Mouse (Mus musculus) forebrain, embryonic 11.5 days (tissue): ENCODE results near the gene Nacc1. TPM values are rescaled to one million over a fixed set of nuclear protein-coding genes. Genes with fewer than 3 reads are reported as not detected.

Source experiments
- ATAC-seq: fragments of 200-750 bp; cut with Nextera tagmentation; replicated peaks from 2 replicates; pipeline ENCODE4 v1.8.0; 2017; ENCODE audit warnings: moderate TSS enrichment; ENCODE audit not compliant: low FRiP score
- DNase-seq: peaks from one replicate; pipeline ENCODE4 v3.0.0-alpha.2; 2017; ENCODE audit warnings: low spot score
- H3K27ac ChIP-seq: fragments of 300-500 bp; sonication (generic); 2 replicates; pipeline ENCODE4 v1.5.1; 2014; ENCODE audit warnings: low read depth, low read length
- H3K27me3 ChIP-seq: fragments of 300-500 bp; sonication (generic); 2 replicates; pipeline ENCODE4 v1.6.1; 2014; ENCODE audit warnings: mild to moderate bottlenecking, low read length, mixed read lengths; ENCODE audit not compliant: control insufficient read depth, insufficient read depth
- H3K36me3 ChIP-seq: fragments of 300-500 bp; sonication (generic); 2 replicates; pipeline ENCODE4 v1.6.1; 2014; ENCODE audit warnings: mild to moderate bottlenecking, low read length, moderate library complexity, mixed read lengths; ENCODE audit not compliant: control insufficient read depth, insufficient read depth
- H3K4me1 ChIP-seq: fragments of 300-500 bp; sonication (generic); replicated peaks from 2 replicates; pipeline ENCODE4 v1.6.1; 2014; ENCODE audit warnings: low read length, mixed read lengths; ENCODE audit not compliant: control insufficient read depth, insufficient read depth
- H3K4me2 ChIP-seq: fragments of 300-500 bp; sonication (generic); 2 replicates; pipeline ENCODE4 v1.6.1; 2014; ENCODE audit warnings: low read depth, mild to moderate bottlenecking, low read length, moderate library complexity, mixed read lengths; ENCODE audit not compliant: severe bottlenecking
- H3K4me3 ChIP-seq: fragments of 300-500 bp; sonication (generic); 2 replicates; pipeline ENCODE4 v1.5.1; 2014; ENCODE audit warnings: low read depth, low read length
- H3K9ac ChIP-seq: fragments of 300-500 bp; sonication (generic); 2 replicates; pipeline ENCODE4 v1.6.1; 2014; ENCODE audit warnings: low read length
- H3K9me3 ChIP-seq: fragments of 300-500 bp; sonication (generic); 2 replicates; pipeline ENCODE4 v1.6.1; 2016; ENCODE audit warnings: low read length, mixed read lengths; ENCODE audit not compliant: control insufficient read depth
- WGBS: fragments of 180-500 bp; shearing (Covaris S2); extraction: QIAGEN DNeasy Blood & Tissue Kit; methylation state at CpG from one replicate; pipeline ENCODE4 v1.1.7; 2014; 5-methylcytosine and 5-hydroxymethylcytosine counted together
- polyA plus RNA-seq: library from polyadenylated mRNA; unstranded; fragments of >200 nt; fragmentation: Nextera tagmentation; extraction: Ambion mirVana; gene quantifications from 2 replicates; pipeline ENCODE4 v1.2.1, GENCODE M21; 2014

Nacc1 gene
- polyA plus RNA-seq, 1 experiment from 2014 or later = 34.6 TPM

DNA sequence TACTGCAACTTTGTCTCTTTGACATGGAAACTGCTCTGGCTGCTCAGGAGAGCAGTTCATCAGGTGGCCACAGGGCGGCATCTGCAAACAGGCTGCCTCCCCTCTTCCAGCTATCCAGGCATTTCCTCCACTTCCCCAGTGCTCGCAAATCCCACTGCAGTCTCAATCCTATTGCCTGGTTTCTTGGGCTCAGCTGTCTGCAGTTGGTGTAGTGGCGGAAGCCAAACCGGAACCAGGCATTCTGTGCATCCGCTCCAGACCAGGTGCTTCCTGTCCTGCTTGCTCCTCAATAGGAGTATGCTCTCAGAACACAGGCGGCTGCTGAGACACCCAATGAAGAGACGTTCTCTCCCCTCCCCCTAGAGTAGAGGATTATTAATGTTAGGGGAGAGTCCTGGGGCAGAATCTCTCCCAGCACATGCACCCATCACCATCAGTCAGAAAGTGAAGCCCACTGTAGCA is 12.2 kb upstream of the Nacc1 start:
- Histone ChIP-seq H3K36me3 (peaks cover 3% of the 10 kb centered on the region; the same call in 1 of the 2 replicates), H3K27ac (no peak overlapping the region), H3K4me3 (no peak overlapping the region), H3K9me3 (no peaks in the 10 kb centered on the region), H3K27me3 (peaks cover 40% of the 10 kb centered on the region), H3K4me1 (peaks cover 3% of the 10 kb centered on the region; the same call in 1 of the 2 replicates), H3K4me2 (no peak overlapping the region), H3K9ac (no peak overlapping the region)
- peak; percentile 83 for DNase-seq
- ATAC-seq = no peak
- 71% methylated on average over 7 of the region's 7 CpGs for WGBS

DNA sequence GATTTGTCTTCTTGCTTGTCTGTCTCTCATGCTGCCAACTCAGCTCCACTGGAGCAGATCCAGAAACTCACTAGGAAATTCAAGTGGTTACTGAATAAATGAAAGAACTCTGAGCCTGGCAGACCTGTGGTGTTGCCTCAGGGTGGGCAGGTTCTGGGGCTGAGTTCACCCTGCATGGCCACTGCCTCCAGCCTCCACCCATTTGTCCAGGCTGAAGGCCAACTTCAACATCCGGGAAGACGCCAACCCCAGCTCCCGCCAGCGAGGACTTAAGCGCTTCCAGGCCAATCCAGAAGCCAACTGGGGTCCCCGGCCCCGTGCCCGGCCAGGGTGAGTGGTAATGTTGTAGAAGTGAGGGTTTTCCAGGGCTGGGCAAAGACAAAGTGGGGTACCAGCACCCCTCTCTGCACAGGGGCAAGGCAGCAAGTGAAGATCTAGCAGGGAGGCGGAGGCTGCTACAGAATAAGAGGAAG is 11.3 kb upstream of the Nacc1 start:
- H3K27ac ChIP-seq = no peak overlapping the region
- peaks cover 31% of the 10 kb centered on the region for H3K27me3 ChIP-seq
- no peaks in the 10 kb centered on the region for H3K9me3 ChIP-seq
- peaks cover 3% of the 10 kb centered on the region; the same call in 1 of the 2 replicates for H3K36me3 ChIP-seq
- peaks cover 3% of the 10 kb centered on the region; the same call in 1 of the 2 replicates for H3K4me1 ChIP-seq
- WGBS = 92% methylated on average over 9 of the region's 9 CpGs
- no peak overlapping the region for H3K4me2 ChIP-seq
- H3K9ac ChIP-seq = no peak overlapping the region
- DNase-seq (no peak), ATAC-seq (no peak)
- no peak overlapping the region for H3K4me3 ChIP-seq

DNA sequence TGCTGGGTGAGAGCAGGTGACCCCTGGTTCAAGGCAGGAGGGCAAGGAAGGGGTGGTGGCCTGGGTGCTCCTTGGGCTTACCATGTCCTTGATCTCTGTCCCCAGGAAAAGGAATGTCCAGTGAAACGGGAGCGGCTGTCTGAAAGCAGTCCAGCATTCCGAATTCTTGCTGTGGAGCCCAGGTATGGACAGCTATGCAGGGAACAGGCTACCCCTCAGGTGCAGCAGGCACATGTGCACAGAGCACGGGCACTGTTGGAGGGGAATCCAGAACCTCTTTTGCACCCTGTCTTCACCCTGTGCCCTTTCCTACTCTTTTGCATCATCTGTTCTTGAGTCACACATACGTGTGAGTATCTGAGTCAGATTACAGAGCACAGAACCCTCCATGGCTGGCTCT is 10.6 kb upstream of the Nacc1 start:
- no peak overlapping the region for H3K4me2 ChIP-seq
- no peaks in the 10 kb centered on the region for H3K9me3 ChIP-seq
- WGBS = 89% methylated on average over 5 of the region's 5 CpGs
- H3K4me1 ChIP-seq = peaks cover 1% of the 10 kb centered on the region; the same call in 1 of the 2 replicates
- DNase-seq (no peak), ATAC-seq (no peak)
- peaks cover 24% of the 10 kb centered on the region for H3K27me3 ChIP-seq
- no peak overlapping the region for H3K9ac ChIP-seq
- H3K4me3 ChIP-seq = no peak overlapping the region
- no peak overlapping the region for H3K27ac ChIP-seq
- peaks cover 3% of the 10 kb centered on the region; the same call in 1 of the 2 replicates for H3K36me3 ChIP-seq

DNA sequence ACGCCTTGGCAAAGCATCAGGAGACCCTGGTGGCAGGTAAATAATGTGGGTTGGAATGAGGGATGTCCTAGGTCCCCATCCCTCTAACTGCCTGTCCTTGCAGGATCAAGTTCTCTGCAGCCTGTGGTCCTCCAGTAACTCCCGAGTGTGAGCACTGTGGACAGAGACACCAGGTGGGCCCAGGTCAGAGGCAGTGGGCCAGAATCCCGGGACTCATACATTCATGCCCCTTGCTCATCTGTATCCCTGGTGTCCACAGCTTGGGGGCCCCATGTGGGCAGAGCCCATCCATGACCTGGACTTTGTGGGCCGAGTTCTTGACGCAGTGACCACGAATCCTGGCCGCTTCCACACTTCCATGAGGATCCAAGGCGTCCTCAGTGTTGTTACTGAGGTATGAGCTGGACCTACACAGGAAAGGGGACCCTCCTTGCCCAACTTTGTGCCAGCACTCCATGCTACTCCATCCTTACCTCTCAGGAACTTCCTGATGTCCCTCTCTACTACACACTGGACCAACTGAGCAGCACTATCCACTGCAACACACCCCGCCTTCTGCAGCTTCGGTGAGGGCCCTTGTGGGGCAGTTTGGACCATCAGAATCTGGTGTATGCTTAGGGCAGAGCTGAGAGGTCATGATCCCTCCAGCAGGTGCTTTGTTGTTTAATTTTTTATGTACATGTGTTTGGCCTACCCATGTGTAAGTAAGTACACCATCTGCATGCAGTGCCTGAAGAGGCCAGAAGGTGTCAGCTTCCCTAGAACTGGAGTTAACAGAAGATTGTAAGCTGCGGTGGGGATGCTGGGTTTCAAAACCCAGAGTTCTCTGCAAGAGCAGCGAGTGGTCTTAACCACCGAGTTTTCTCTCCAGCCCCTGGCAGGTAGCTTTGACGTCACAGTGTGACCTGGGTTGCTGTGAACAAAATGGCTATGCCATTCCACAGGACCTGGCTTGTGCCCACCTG is 9.8 kb upstream of the Nacc1 start:
- no peak for ATAC-seq
- Histone ChIP-seq H3K27me3 (peaks cover 16% of the 10 kb centered on the region), H3K4me2 (no peak overlapping the region), H3K9ac (no peak overlapping the region), H3K9me3 (no peaks in the 10 kb centered on the region), H3K36me3 (peaks cover 3% of the 10 kb centered on the region; the same call in 1 of the 2 replicates), H3K27ac (no peak overlapping the region), H3K4me1 (peaks cover 1% of the 10 kb centered on the region; the same call in 1 of the 2 replicates), H3K4me3 (no peak overlapping the region)
- peak; percentile 70 for DNase-seq
- 85% methylated on average over 14 of the region's 14 CpGs for WGBS

DNA sequence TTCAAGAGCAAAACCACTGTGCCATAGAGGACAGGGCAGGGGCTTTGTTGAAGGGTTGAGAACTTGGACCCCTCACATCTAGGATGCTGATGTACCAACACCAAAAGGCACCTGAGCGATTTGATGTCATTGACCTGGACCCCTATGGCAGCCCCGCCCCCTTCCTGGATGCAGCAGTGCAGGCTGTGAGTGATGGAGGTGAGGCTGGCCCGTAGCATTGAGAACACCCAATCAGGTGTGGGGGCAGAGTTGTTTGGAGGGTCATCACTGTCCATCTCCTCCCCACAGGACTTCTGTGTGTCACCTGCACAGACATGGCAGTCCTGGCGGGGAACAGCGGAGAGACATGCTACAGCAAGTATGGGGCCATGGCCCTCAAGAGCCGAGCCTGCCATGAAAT is 7.5 kb upstream of the Nacc1 start:
- Histone ChIP-seq H3K4me2 (no peak overlapping the region), H3K27ac (no peak overlapping the region), H3K4me3 (no peak overlapping the region), H3K27me3 (no peaks in the 10 kb centered on the region), H3K9ac (no peak overlapping the region), H3K9me3 (no peaks in the 10 kb centered on the region), H3K36me3 (peaks cover 3% of the 10 kb centered on the region; the same call in 1 of the 2 replicates), H3K4me1 (peaks cover 3% of the 10 kb centered on the region; the same call in 1 of the 2 replicates)
- ATAC-seq (no peak), DNase-seq (no peak)
- WGBS = 91% methylated on average over 6 of the region's 6 CpGs

DNA sequence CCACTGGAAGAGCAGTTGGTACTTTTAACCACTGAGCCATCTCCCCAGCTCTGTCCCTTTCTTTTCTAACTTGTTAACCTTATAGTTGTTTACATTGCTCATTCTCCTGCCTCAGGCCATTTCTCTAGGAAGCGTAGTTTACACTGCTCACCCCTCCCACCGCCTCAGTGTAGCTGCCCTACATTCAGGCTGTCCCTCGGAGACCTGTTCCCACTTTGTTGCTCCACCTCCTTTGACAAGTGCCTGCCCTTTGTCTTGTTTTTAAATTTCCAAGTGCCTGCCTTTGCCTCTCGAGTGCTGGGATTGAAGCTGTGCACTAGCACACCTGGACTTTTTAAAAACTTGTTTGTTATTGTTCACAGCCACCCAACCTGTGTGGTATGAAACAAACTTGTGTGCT is 5.7 kb upstream of the Nacc1 start:
- no peaks in the 10 kb centered on the region for H3K9me3 ChIP-seq
- no peak overlapping the region for H3K4me3 ChIP-seq
- H3K36me3 ChIP-seq = peaks cover 3% of the 10 kb centered on the region; the same call in 1 of the 2 replicates
- DNase-seq (no peak), ATAC-seq (no peak)
- H3K27me3 ChIP-seq = no peaks in the 10 kb centered on the region
- H3K4me1 ChIP-seq = peaks cover 7% of the 10 kb centered on the region; the same call in 1 of the 2 replicates
- H3K27ac ChIP-seq = no peak overlapping the region
- H3K9ac ChIP-seq = no peak overlapping the region
- no peak overlapping the region for H3K4me2 ChIP-seq
- 68% methylated on average over 4 of the region's 4 CpGs for WGBS

DNA sequence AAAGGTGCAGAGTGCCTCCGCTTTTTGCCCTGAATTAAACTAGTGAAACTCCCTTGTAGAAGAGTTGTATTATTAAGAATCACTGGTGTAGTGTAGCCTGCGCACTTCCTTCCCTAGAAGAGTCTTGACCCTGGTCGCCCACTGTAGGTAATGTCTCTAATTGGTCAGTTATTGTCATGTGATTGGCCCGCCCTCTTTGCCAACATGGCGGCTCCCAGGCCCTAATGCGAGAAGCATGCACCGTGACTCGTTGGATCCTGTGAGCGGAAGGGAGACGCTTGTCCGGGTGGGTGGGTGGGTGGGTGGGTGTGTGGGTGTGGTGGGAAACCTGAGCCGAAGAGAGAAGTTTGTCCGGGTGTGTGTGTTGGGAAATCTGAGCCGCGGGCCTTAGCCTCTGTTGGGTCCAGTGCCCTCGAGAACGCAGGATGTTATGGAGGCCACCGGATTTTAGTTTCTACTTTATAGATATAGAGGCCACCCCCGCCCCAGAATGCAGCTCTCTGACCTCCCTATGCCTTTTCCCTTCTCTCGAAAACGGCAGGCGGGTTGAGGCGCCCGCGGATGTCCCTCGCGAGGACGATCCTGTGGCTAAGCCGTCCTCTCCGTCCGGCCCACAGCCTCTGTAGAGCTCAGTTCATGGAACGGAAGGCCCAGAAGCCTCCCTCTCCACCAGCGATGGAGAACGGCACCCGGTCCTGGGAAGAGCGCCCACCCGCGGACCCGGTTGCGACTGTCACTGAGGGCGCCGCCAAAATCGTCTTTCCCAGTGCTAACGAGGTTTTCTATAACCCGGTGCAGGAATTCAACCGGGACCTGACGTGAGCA is 1.6 kb upstream of the Nacc1 start:
- peak overlapping the region; percentile 76 for H3K4me3 ChIP-seq
- peaks cover 14% of the 10 kb centered on the region for H3K4me1 ChIP-seq
- H3K9me3 ChIP-seq = no peaks in the 10 kb centered on the region
- under 1% methylated on average over 47 of the region's 47 CpGs for WGBS
- H3K27me3 ChIP-seq = no peaks in the 10 kb centered on the region
- 0 out of 2 replicates have a peak overlapping the region, but pooled peaks have one; percentile 32 for H3K27ac ChIP-seq
- DNase-seq = peak; percentile 86
- H3K36me3 ChIP-seq = no peaks in the 10 kb centered on the region
- H3K4me2 ChIP-seq = peak overlapping the region; percentile 71
- peak; percentile 83 for ATAC-seq
- H3K9ac ChIP-seq = peak overlapping the region; percentile 68
